In genomic region chr4:131391119-131391923, GRCm38 (mm10) we compare ENCODE assay signal across 14 mouse cellular contexts.
DNase-seq lines count a peak whose midpoint lies in the region; ATAC-seq and TF ChIP-seq lines count a peak whose summit lies in the region.
"Had no signal": no experiment of that assay in that cellular context is flagged by ENCODE, and none has a peak within 500 bp of the region (broad histone marks: within the 10 kb centered on the region; RNA-seq: fewer than 3 reads in every experiment).

No protein-coding gene starts in this region.

- WGBS in kidney, embryonic 14.5 days, result 19% methylated on average over 10 of the region's 10 CpGs
- WGBS in hindbrain, embryonic 12.5 days, result 36% methylated on average over 10 of the region's 10 CpGs
- 50% methylated on average over 10 of the region's 10 CpGs for WGBS in midbrain, embryonic 14.5 days

- H3K36me3 ChIP-seq in kidney, embryonic 14.5 days (ENCODE audit: control insufficient read depth, insufficient read depth, low read length), result no peaks in the 10 kb centered on the region
- no peaks in the 10 kb centered on the region for H3K36me3 ChIP-seq in hindbrain, embryonic 12.5 days
- no peaks in the 10 kb centered on the region for H3K36me3 ChIP-seq in midbrain, embryonic 14.5 days (ENCODE audit: control insufficient read depth, insufficient read depth, low read length)
- H3K36me3 ChIP-seq: limb, embryonic 15.5 days had no signal

- TF ChIP-seq POLR2A in brain, embryonic 14.5 days (IDR thresholded peaks at IDR 0.05; ENCODE audit: borderline replicate concordance, extremely low read depth, insufficient read depth, insufficient read length, poor library complexity, severe bottlenecking), result no peak

- no peak for TF ChIP-seq CTCF in brain, embryonic 14.5 days (IDR thresholded peaks at IDR 0.05; ENCODE audit: borderline replicate concordance, extremely low read depth, insufficient read depth, insufficient read length)

- H3K4me1 ChIP-seq in kidney, embryonic 14.5 days (ENCODE audit: control insufficient read depth, insufficient read depth, low read length), result peaks cover 12% of the 10 kb centered on the region; the same call in 1 of the 2 replicates
- peaks cover 29% of the 10 kb centered on the region for H3K4me1 ChIP-seq in hindbrain, embryonic 12.5 days
- H3K4me1 ChIP-seq in midbrain, embryonic 14.5 days (ENCODE audit: control insufficient read depth, insufficient read depth, low read length), result peaks cover 3% of the 10 kb centered on the region; the same call in 1 of the 2 replicates
- H3K4me1 ChIP-seq: megakaryocyte, embryonic 14.5 days had no signal

- peaks cover 3% of the 10 kb centered on the region; the same call in 1 of the 2 replicates for H3K9me3 ChIP-seq in kidney, embryonic 14.5 days (ENCODE audit: control insufficient read depth, low read length)
- H3K9me3 ChIP-seq in hindbrain, embryonic 12.5 days (replicated peaks), result 0 out of 2 replicates have a peak, but pooled peaks cover 3% of the 10 kb centered on the region
- H3K9me3 ChIP-seq in midbrain, embryonic 14.5 days (ENCODE audit: control insufficient read depth, low read length), result no peaks in the 10 kb centered on the region
- H3K9me3 ChIP-seq: limb, embryonic 15.5 days had no signal

- H3K27me3 ChIP-seq in kidney, embryonic 14.5 days (ENCODE audit: control insufficient read depth, insufficient read depth, low read length), result no peaks in the 10 kb centered on the region
- no peaks in the 10 kb centered on the region for H3K27me3 ChIP-seq in hindbrain, embryonic 12.5 days
- no peaks in the 10 kb centered on the region for H3K27me3 ChIP-seq in midbrain, embryonic 14.5 days (ENCODE audit: control insufficient read depth, insufficient read depth, low read length)

- H3K27ac ChIP-seq in kidney, embryonic 14.5 days (ENCODE audit: low read depth, low read length), result no peak overlapping the region
- peak overlapping the region; percentile 67 for H3K27ac ChIP-seq in hindbrain, embryonic 12.5 days
- peak overlapping the region; percentile 0; the same call in 1 of the 2 replicates for H3K27ac ChIP-seq in midbrain, embryonic 14.5 days (replicated peaks; ENCODE audit: low read depth, low read length)
- H3K27ac ChIP-seq: limb, embryonic 15.5 days had no signal

- ATAC-seq in kidney, embryonic 14.5 days (ENCODE audit: low FRiP score, low TSS enrichment), result peak; percentile 63
- ATAC-seq in hindbrain, embryonic 12.5 days (ENCODE audit: low FRiP score), result peak; percentile 87
- no peak for ATAC-seq in midbrain, embryonic 14.5 days (ENCODE audit: low FRiP score, low TSS enrichment)
- no peak for ATAC-seq in activated CD4-positive, CD25-positive, alpha-beta regulatory T cell, adult 4 months

- no peak overlapping the region for H3K4me2 ChIP-seq in kidney, embryonic 14.5 days (replicated peaks; ENCODE audit: low read depth, low read length)
- H3K4me2 ChIP-seq in hindbrain, embryonic 12.5 days (replicated peaks), result no peak overlapping the region
- H3K4me2 ChIP-seq in midbrain, embryonic 14.5 days (ENCODE audit: low read length), result no peak overlapping the region
- H3K4me2 ChIP-seq: limb, embryonic 15.5 days had no signal

- H3K9ac ChIP-seq in kidney, embryonic 14.5 days (ENCODE audit: low read depth, low read length), result no peak overlapping the region
- H3K9ac ChIP-seq in hindbrain, embryonic 12.5 days, result no peak overlapping the region
- H3K9ac ChIP-seq in midbrain, embryonic 14.5 days (replicated peaks; ENCODE audit: low read length), result no peak overlapping the region
- H3K9ac ChIP-seq: limb, embryonic 15.5 days had no signal

- H3K4me3 ChIP-seq in kidney, embryonic 14.5 days (ENCODE audit: low read length), result no peak overlapping the region
- H3K4me3 ChIP-seq in hindbrain, embryonic 12.5 days, result no peak overlapping the region
- H3K4me3 ChIP-seq in midbrain, embryonic 14.5 days (replicated peaks; ENCODE audit: low read depth, low read length), result no peak overlapping the region
- H3K4me3 ChIP-seq: limb, embryonic 15.5 days; megakaryocyte, embryonic 14.5 days had no signal

- no peak for DNase-seq in kidney, adult 18-20 months
- DNase-seq in brain, embryonic 14.5 days (ENCODE audit: low read depth), result peak; percentile 40
- peak; percentile 52 for DNase-seq in midbrain, embryonic 14.5 days
- DNase-seq in cerebellum, postnatal 4 days (ENCODE audit: low spot score in 2 of 2), result no peak
- DNase-seq in gastrocnemius, postnatal 25 days, result no peak
- DNase-seq: adrenal gland, postnatal 25 days; cerebellum, adult 2 months; gastrocnemius, postnatal 14 days; thymus, postnatal 14 days had no signal

Comparison
In these comparisons a context has a peak if more than half of its experiments do, and no peak if none do; other contexts are left out.
1. ATAC-seq: peak in kidney, embryonic 14.5 days (single experiment) and hindbrain, embryonic 12.5 days (single experiment); none in midbrain, embryonic 14.5 days (single experiment) and activated CD4-positive, CD25-positive, alpha-beta regulatory T cell, adult 4 months (single experiment).
2. DNase-seq: peak in brain, embryonic 14.5 days (single experiment) and midbrain, embryonic 14.5 days (single experiment); none in kidney, adult 18-20 months (single experiment), cerebellum, postnatal 4 days (0 of 2) and gastrocnemius, postnatal 25 days (single experiment).